Mouse (Mus musculus): ENCODE results near the gene Pnkp.

GRCm38 (mm10) chr7:44824872-44825271, 32.1 kb upstream of the Pnkp start:
- peak; percentile 83 for TF ChIP-seq CTCF (IDR thresholded peaks at IDR 0.05; ENCODE audit: control insufficient read depth, insufficient read depth, low read length)
- no peak for TF ChIP-seq POLR2A (IDR thresholded peaks at IDR 0.05; ENCODE audit: borderline replicate concordance, control insufficient read depth, low read depth, low read length)

Data from bone marrow, adult 2 months (tissue).